Mouse (Mus musculus) C2C12 (cell line): ENCODE results near the gene Litaf. TPM values are rescaled to one million over a fixed set of nuclear protein-coding genes. Genes with fewer than 3 reads are reported as not detected.

Source experiments
- H3K27me3 ChIP-seq: one replicate; pipeline ENCODE4 v1.6.1; 2011; ENCODE audit not compliant: control insufficient read depth, insufficient read depth, insufficient read length
- H3K36me3 ChIP-seq: one replicate; pipeline ENCODE4 v1.6.1; 2011; ENCODE audit not compliant: control insufficient read depth, insufficient read depth
- H3K4me3 ChIP-seq: one replicate; pipeline ENCODE4 v1.5.1; 2011; ENCODE audit warnings: mild to moderate bottlenecking, control low read depth; ENCODE audit not compliant: poor library complexity, insufficient read depth, severe bottlenecking
- H3K79me2 ChIP-seq: one replicate; pipeline ENCODE4 v1.6.1; 2011; ENCODE audit not compliant: control insufficient read depth, insufficient read depth
- H3K79me3 ChIP-seq: one replicate; pipeline ENCODE4 v1.6.1; 2011; ENCODE audit warnings: low read depth, control low read depth
- H3ac ChIP-seq: one replicate; pipeline ENCODE3; 2011; ENCODE audit warnings: low read depth; ENCODE audit not compliant: control insufficient read depth, insufficient read length
- CEBPB ChIP-seq: IDR thresholded peaks from one replicate; pipeline ENCODE4 v1.6.1; 2011; ENCODE audit warnings: low read depth, mild to moderate bottlenecking, control low read depth, moderate library complexity
- CTCF ChIP-seq: IDR thresholded peaks from one replicate; pipeline ENCODE4 v1.5.1; 2011; ENCODE audit not compliant: control insufficient read depth, insufficient read depth, insufficient read length
- FOSL1 ChIP-seq: IDR thresholded peaks from one replicate; pipeline ENCODE4 v1.8.0; 2011; ENCODE audit warnings: mild to moderate bottlenecking, low read length; ENCODE audit not compliant: poor library complexity, insufficient read depth, severe bottlenecking
- MAX ChIP-seq: IDR thresholded peaks from one replicate; pipeline ENCODE4 v1.6.1; 2011; ENCODE audit warnings: mild to moderate bottlenecking, control low read depth
- MYOD1 ChIP-seq: IDR thresholded peaks from one replicate; pipeline ENCODE4 v1.6.1; 2011; ENCODE audit warnings: low read depth; ENCODE audit not compliant: control insufficient read depth, insufficient read length
- MYOG ChIP-seq: IDR thresholded peaks from one replicate; pipeline ENCODE4 v1.6.1; 2011; ENCODE audit not compliant: control insufficient read depth, insufficient read length; ENCODE audit errors: extremely low read depth
- USF1 ChIP-seq: IDR thresholded peaks from one replicate; pipeline ENCODE4 v1.6.1; 2011; ENCODE audit warnings: low read depth, mild to moderate bottlenecking, control low read depth, moderate library complexity
- polyA plus RNA-seq: library from polyadenylated mRNA; unstranded; fragments of >200 nt; fragmentation: generic; extraction: Trizol; gene quantifications from one replicate; pipeline ENCODE4 v1.2.1, GENCODE M21; 2012; ENCODE audit warnings: missing spikeins

The Litaf gene
- polyA plus RNA-seq, 1 experiment, result 116 TPM

DNA sequence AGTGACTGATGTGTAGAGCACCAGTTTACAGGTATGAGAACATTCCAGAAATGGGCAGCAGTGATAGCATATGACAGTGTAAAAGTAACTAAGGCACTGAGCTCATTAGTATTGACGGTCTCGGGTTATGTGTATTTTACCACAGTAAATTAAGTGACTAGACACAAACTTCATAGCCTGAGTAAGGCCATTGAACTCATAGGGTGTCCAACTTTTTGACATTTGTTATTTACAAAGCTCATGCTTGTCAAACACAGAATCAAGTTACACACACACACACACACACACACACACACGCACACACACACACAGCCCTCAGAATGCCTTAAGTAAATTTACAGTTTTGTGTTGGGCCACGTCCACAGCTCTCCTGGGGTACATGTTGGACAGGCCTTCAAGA, 126.0 kb downstream of the Litaf start:
- Histone ChIP-seq H3K4me3 (no peak overlapping the region), H3K79me3 (no peaks in the 10 kb centered on the region), H3K36me3 (no peaks in the 10 kb centered on the region), H3K27me3 (no peaks in the 10 kb centered on the region), H3ac (no peak overlapping the region), H3K79me2 (no peaks in the 10 kb centered on the region)
- TF ChIP-seq MYOG (no peak), CEBPB (no peak), USF1 (no peak), FOSL1 (no peak), MAX (no peak)

DNA sequence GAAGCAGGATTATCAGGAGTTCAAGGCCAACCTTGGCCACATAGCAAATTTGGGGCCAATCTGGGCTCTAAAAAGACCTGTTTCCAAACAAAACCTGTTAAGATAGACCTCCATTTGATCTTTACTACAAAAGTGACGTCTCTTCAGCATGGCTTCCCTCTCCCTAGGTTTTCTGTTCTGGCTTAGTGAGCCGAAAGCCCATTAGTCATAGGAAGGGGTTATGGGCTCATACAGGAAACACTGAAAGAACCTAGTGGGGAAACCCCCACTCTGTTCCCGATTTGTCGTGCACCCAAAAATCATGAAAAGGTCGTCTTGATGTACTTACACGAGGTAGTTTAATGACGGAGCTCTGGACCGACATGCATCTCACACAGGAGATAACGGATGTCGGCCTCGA, 128.5 kb downstream of the Litaf start:
- no peak overlapping the region for H3K4me3 ChIP-seq
- no peaks in the 10 kb centered on the region for H3K36me3 ChIP-seq
- TF ChIP-seq CEBPB (no peak), CTCF (no peak), FOSL1 (no peak), MAX (no peak)
- H3K79me2 ChIP-seq, result no peaks in the 10 kb centered on the region
- no peaks in the 10 kb centered on the region for H3K27me3 ChIP-seq
- no peak overlapping the region for H3ac ChIP-seq
- no peaks in the 10 kb centered on the region for H3K79me3 ChIP-seq

DNA sequence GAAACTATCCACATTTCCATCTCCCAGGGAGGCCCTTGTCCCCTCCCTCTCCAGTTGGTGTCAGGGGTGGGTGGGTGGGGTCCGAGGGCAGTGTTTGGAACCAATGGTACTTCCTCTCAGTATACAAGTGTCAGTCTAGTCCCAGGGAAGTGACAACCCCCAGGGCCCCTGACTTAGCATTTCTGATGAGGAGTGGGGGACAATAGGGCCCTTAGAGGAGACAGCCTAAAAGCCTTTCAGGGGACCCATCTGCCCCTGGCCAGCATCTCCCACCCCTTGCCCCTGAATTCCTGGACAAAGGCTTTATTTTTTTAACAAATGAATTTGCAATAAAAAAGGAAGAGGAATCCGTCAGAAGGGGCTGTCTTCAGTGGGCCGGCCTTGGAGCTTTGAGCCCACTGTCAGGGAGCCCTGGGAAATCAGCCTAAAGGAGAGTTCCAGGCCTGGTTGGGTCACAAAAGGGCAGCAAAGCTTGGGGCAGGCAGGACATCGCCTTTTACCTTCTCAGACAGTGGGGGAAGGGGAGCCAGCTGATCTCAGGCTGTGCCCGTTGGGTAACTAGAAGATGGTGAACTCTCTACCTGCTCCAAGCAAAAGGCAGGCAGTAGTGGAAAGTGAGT, 129.1 kb downstream of the Litaf start:
- Histone ChIP-seq H3K79me3 (no peaks in the 10 kb centered on the region), H3K27me3 (no peaks in the 10 kb centered on the region), H3K79me2 (no peaks in the 10 kb centered on the region), H3ac (no peak overlapping the region), H3K36me3 (no peaks in the 10 kb centered on the region), H3K4me3 (no peak overlapping the region)
- no peak for TF ChIP-seq USF1
- TF ChIP-seq CTCF, result no peak
- no peak for TF ChIP-seq MYOD1
- TF ChIP-seq MYOG, result no peak
- no peak for TF ChIP-seq CEBPB
- TF ChIP-seq MAX, result no peak
- TF ChIP-seq FOSL1, result no peak

- no peaks in the 10 kb centered on the region for H3K79me2 ChIP-seq
- no peak overlapping the region for H3K4me3 ChIP-seq
- no peak overlapping the region for H3ac ChIP-seq
- no peak for TF ChIP-seq MYOG
- no peak for TF ChIP-seq MAX
- TF ChIP-seq MYOD1, result no peak
- no peak for TF ChIP-seq CEBPB
- no peak for TF ChIP-seq CTCF
- no peak for TF ChIP-seq USF1
- TF ChIP-seq FOSL1, result no peak
- H3K36me3 ChIP-seq, result no peaks in the 10 kb centered on the region
- H3K79me3 ChIP-seq, result no peaks in the 10 kb centered on the region
- no peaks in the 10 kb centered on the region for H3K27me3 ChIP-seq
Measured at GRCm38 (mm10) chr16:10934047-10934446, 131.9 kb downstream of the Litaf start.

DNA sequence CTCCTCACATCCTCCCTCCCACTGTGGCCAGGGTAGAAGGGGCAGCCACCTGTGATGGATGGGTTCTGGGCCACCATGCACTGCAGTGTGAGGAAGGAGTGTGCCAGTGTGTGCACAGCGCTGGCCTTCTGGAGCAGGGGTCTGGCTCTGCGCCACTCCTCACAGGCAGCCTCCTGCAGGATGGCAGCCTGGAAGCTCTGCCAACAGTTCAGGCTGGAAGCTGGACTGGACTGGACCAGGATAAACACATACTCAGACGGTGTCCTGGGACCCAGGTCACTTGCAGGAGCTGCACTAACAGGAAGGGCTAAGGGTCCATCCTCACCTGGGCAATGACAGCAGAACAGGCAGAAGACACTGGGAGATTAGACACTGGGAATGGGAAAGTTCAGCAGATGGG, 132.6 kb downstream of the Litaf start:
- TF ChIP-seq CEBPB (no peak), CTCF (no peak), FOSL1 (no peak), MAX (no peak), USF1 (no peak), MYOD1 (no peak), MYOG (no peak)
- Histone ChIP-seq H3K36me3 (no peaks in the 10 kb centered on the region), H3K79me3 (no peaks in the 10 kb centered on the region), H3ac (no peak overlapping the region), H3K4me3 (no peak overlapping the region), H3K27me3 (no peaks in the 10 kb centered on the region), H3K79me2 (no peaks in the 10 kb centered on the region)

- TF ChIP-seq MAX, result no peak
- no peak for TF ChIP-seq CTCF
- TF ChIP-seq FOSL1, result no peak
- no peak for TF ChIP-seq MYOG
- TF ChIP-seq USF1, result no peak
- TF ChIP-seq MYOD1, result no peak
- TF ChIP-seq CEBPB, result no peak
- Histone ChIP-seq H3K27me3 (peaks cover 3% of the 10 kb centered on the region), H3K79me3 (no peaks in the 10 kb centered on the region), H3K79me2 (no peaks in the 10 kb centered on the region), H3ac (no peak overlapping the region), H3K36me3 (no peaks in the 10 kb centered on the region), H3K4me3 (no peak overlapping the region)
Measured at GRCm38 (mm10) chr16:10927026-10927425, 138.9 kb downstream of the Litaf start.
